Mouse (Mus musculus): ENCODE data around the gene Col6a6.

GRCm38 (mm10) chr9:105758173-105758765 is 69.7 kb downstream of the Col6a6 start:
- TF ChIP-seq CTCF (IDR thresholded peaks at IDR 0.05; ENCODE audit: borderline replicate concordance, extremely low read depth, insufficient read depth, insufficient read length) = no peak
- no peak for TF ChIP-seq POLR2A (IDR thresholded peaks at IDR 0.05; ENCODE audit: borderline replicate concordance, extremely low read depth, insufficient read depth, insufficient read length, poor library complexity, severe bottlenecking)

Measured in brain, embryonic 14.5 days (tissue).